In genomic region chr5:64324353-64324752, GRCm38 (mm10) we compare ENCODE assay signal across 16 mouse cellular contexts.
DNase-seq lines count a peak whose midpoint lies in the region; ATAC-seq and TF ChIP-seq lines count a peak whose summit lies in the region.
"Had no signal": no experiment of that assay in that cellular context is flagged by ENCODE, and none has a peak within 500 bp of the region (broad histone marks: within the 10 kb centered on the region; RNA-seq: fewer than 3 reads in every experiment).

No protein-coding gene starts in this region.

- peak; percentile 32 to 60 for DNase-seq in heart, adult 18-20 months
- no peak for DNase-seq in heart, postnatal 36 days
- DNase-seq in left cerebral cortex, adult 2 months (ENCODE audit: extremely low spot score in 1 of 2, low spot score in 2 of 2), result no peak
- DNase-seq in left cerebral cortex, adult 8-10 months (ENCODE audit: low spot score in 2 of 2), result no peak
- DNase-seq in embryonic facial prominence, embryonic 14.5 days (ENCODE audit: low spot score), result no peak
- no peak for DNase-seq in liver, postnatal 0 days
- DNase-seq in cerebellum, postnatal 25 days, result no peak
- DNase-seq: cerebellum, adult 18-20 months; embryo, embryonic 11 days; gastrocnemius, postnatal 10 days; lung, adult 18-20 months; right cerebral cortex, postnatal 4 days; thymus, postnatal 25 days had no signal

- no peak for TF ChIP-seq CTCF in left cerebral cortex, adult 2 months (IDR thresholded peaks at IDR 0.05)
- TF ChIP-seq CTCF in intestine, postnatal 0 days (IDR thresholded peaks at IDR 0.05; ENCODE audit: low read depth), result no peak
- no peak for TF ChIP-seq CTCF in liver, postnatal 0 days (IDR thresholded peaks at IDR 0.05; ENCODE audit: low read depth)

- H3K27ac ChIP-seq in left cerebral cortex, adult 2 months, result peak overlapping the region; percentile 67
- peak overlapping the region; percentile 80 for H3K27ac ChIP-seq in embryonic facial prominence, embryonic 14.5 days (replicated peaks; ENCODE audit: low read depth, low read length)
- no peak overlapping the region for H3K27ac ChIP-seq in intestine, postnatal 0 days (ENCODE audit: low read depth, low read length)
- no peak overlapping the region for H3K27ac ChIP-seq in liver, postnatal 0 days (ENCODE audit: low read depth)
- H3K27ac ChIP-seq: macrophage had no signal

- H3K4me2 ChIP-seq in embryonic facial prominence, embryonic 14.5 days (ENCODE audit: low read depth, low read length), result no peak overlapping the region
- H3K4me2 ChIP-seq in intestine, postnatal 0 days (replicated peaks; ENCODE audit: low read depth), result no peak overlapping the region
- H3K4me2 ChIP-seq in liver, postnatal 0 days (ENCODE audit: low read depth, low read length), result no peak overlapping the region

- H3K9ac ChIP-seq in embryonic facial prominence, embryonic 14.5 days (ENCODE audit: low read depth, low read length), result no peak overlapping the region
- H3K9ac ChIP-seq in intestine, postnatal 0 days (ENCODE audit: low read depth, low read length), result no peak overlapping the region
- H3K9ac ChIP-seq in liver, postnatal 0 days (replicated peaks), result no peak overlapping the region

- no peak for ATAC-seq in embryonic facial prominence, embryonic 14.5 days (ENCODE audit: low read depth)
- ATAC-seq in intestine, postnatal 0 days, result peak; percentile 18; the same call in 1 of the 2 replicates
- no peak for ATAC-seq in liver, postnatal 0 days

- no peaks in the 10 kb centered on the region for H3K9me3 ChIP-seq in embryonic facial prominence, embryonic 14.5 days (ENCODE audit: control insufficient read depth, low read length)
- no peaks in the 10 kb centered on the region for H3K9me3 ChIP-seq in intestine, postnatal 0 days (ENCODE audit: control insufficient read depth)
- no peaks in the 10 kb centered on the region for H3K9me3 ChIP-seq in liver, postnatal 0 days (ENCODE audit: low read length)
- H3K9me3 ChIP-seq: forebrain, embryonic 10.5 days had no signal

- intact Hi-C loops in heart, postnatal 36 days (cut with DNase I), result no loop called here
- intact Hi-C loops in left cerebral cortex, adult 2 months (cut with DNase I), result no loop called here

- H3K4me3 ChIP-seq in left cerebral cortex, adult 2 months, result no peak overlapping the region
- H3K4me3 ChIP-seq in embryonic facial prominence, embryonic 14.5 days (ENCODE audit: low read depth, low read length), result no peak overlapping the region
- H3K4me3 ChIP-seq in intestine, postnatal 0 days (ENCODE audit: low read depth, low read length), result no peak overlapping the region
- H3K4me3 ChIP-seq in liver, postnatal 0 days (ENCODE audit: low read depth, low read length), result no peak overlapping the region
- H3K4me3 ChIP-seq: forebrain, embryonic 10.5 days had no signal

- 89% methylated on average over 12 of the region's 12 CpGs for WGBS in embryonic facial prominence, embryonic 14.5 days
- WGBS in intestine, postnatal 0 days, result 57% methylated on average over 12 of the region's 12 CpGs
- 90% methylated on average over 12 of the region's 12 CpGs for WGBS in liver, postnatal 0 days (ENCODE audit: insufficient replicate concordance)

- H3K4me1 ChIP-seq in embryonic facial prominence, embryonic 14.5 days (ENCODE audit: control insufficient read depth, insufficient read depth, low read length), result peaks cover 10% of the 10 kb centered on the region
- no peaks in the 10 kb centered on the region for H3K4me1 ChIP-seq in intestine, postnatal 0 days (replicated peaks; ENCODE audit: control insufficient read depth, insufficient read depth, low read length)
- H3K4me1 ChIP-seq in liver, postnatal 0 days (ENCODE audit: insufficient read depth), result peaks cover 22% of the 10 kb centered on the region

- TF ChIP-seq EP300 in liver, postnatal 0 days (IDR thresholded peaks at IDR 0.05; ENCODE audit: low read depth), result no peak

- H3K36me3 ChIP-seq in embryonic facial prominence, embryonic 14.5 days (ENCODE audit: control insufficient read depth, insufficient read depth, low read length), result peaks cover 17% of the 10 kb centered on the region; the same call in 1 of the 2 replicates
- H3K36me3 ChIP-seq in intestine, postnatal 0 days (ENCODE audit: control insufficient read depth, insufficient read depth), result peaks cover 68% of the 10 kb centered on the region
- peaks cover 14% of the 10 kb centered on the region for H3K36me3 ChIP-seq in liver, postnatal 0 days (replicated peaks; ENCODE audit: insufficient read depth, low read length)

- no peaks in the 10 kb centered on the region for H3K27me3 ChIP-seq in embryonic facial prominence, embryonic 14.5 days (replicated peaks; ENCODE audit: control insufficient read depth, insufficient read depth, low read length)
- no peaks in the 10 kb centered on the region for H3K27me3 ChIP-seq in intestine, postnatal 0 days (replicated peaks; ENCODE audit: control insufficient read depth, insufficient read depth, low read length)
- no peaks in the 10 kb centered on the region for H3K27me3 ChIP-seq in liver, postnatal 0 days (ENCODE audit: insufficient read depth, low read length)

Comparison
In these comparisons a context has a peak if more than half of its experiments do, and no peak if none do; other contexts are left out.
1. DNase-seq: peak in heart, adult 18-20 months (2 of 2); none in heart, postnatal 36 days (0 of 2), left cerebral cortex, adult 2 months (0 of 2), left cerebral cortex, adult 8-10 months (0 of 2), embryonic facial prominence, embryonic 14.5 days (single experiment), liver, postnatal 0 days (single experiment) and cerebellum, postnatal 25 days (0 of 2).
2. H3K27ac ChIP-seq: peak in left cerebral cortex, adult 2 months (single experiment) and embryonic facial prominence, embryonic 14.5 days (single experiment); none in intestine, postnatal 0 days (single experiment) and liver, postnatal 0 days (single experiment).